Mouse (Mus musculus): ENCODE measurements at regions not wholly inside any gene's neighbourhood (a gene's known extent, or its start where the extent isn't known, plus 50 kb on each side); places are given as distances from the start of the nearest gene placed in this dataset.

DNA sequence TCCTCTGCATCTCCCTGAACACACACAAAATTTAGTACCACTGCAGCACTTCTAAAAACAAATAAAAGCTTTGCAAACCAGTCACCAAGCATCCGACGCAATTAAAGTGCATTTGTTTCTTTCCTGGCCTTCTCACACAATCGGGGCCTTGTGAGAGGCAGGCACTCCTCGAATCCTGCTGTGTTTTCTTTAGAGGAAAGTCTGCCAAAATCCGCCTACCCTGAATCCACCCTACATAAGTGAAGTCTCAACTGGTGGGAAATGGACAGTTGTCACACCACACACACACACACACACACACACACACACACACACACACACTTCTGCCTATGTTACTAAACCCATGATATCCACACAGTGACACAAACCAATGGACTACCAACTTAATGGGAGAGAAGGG is 737.6 kb upstream of the Sox9 start:
- TF ChIP-seq POLR2A (IDR thresholded peaks at IDR 0.05; ENCODE audit: low read depth, low read length) (no peak), CTCF (IDR thresholded peaks at IDR 0.05; ENCODE audit: extremely low read depth, insufficient read depth, insufficient read length, insufficient replicate concordance) (no peak)

All from spleen, adult 2 months (tissue).